Mouse (Mus musculus): ENCODE results near the gene Supt4a. TPM values are rescaled to one million over a fixed set of nuclear protein-coding genes. Genes with fewer than 3 reads are reported as not detected.

Gene Supt4a
- polyA plus RNA-seq, 1 experiment from 2014 or later = 166 TPM

DNA sequence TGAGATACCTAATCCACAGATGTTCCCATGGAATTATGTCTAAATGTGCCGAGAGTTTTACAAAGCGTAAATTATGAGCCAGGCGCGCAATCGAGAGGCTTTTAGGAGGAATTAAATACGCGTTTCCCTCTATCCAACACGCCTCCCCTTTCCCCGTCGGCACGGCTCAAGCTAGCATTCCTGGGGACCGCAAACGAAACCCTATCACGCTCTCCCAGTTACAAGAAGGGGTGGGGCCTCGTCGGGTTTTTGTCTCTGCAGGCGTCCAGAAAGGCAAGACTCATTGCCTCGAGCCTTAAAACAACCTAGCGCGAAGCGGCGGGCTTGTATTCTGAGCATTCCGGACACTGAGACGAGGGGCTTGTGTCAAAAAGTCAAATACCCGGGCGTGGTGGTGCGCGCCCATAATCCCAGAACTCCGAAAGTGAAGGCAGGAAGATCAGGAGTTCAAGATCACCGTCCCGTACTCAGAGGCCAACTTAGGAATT, 661 bp upstream of the Supt4a start:
- Histone ChIP-seq H3K4me3 (ENCODE audit: low read depth, low read length) (peak overlapping the region; percentile 79), H3K9me3 (ENCODE audit: low read length) (no peaks in the 10 kb centered on the region), H3K4me2 (replicated peaks; ENCODE audit: low read depth, low read length) (peak overlapping the region; percentile 87), H3K27ac (ENCODE audit: low read length) (peak overlapping the region; percentile 84), H3K9ac (replicated peaks; ENCODE audit: low read depth) (peak overlapping the region; percentile 54), H3K27me3 (replicated peaks; ENCODE audit: insufficient read depth, low read length) (no peaks in the 10 kb centered on the region), H3K4me1 (ENCODE audit: insufficient read depth, low read depth, low read length) (no peaks in the 10 kb centered on the region), H3K36me3 (ENCODE audit: insufficient read depth, low read length) (peaks cover 17% of the 10 kb centered on the region; the same call in 1 of the 2 replicates)
- ATAC-seq (peak; percentile 74), DNase-seq (ENCODE audit: low spot score) (peak; percentile 87)
- under 1% methylated on average over 31 of the region's 31 CpGs for WGBS
- no peak for TF ChIP-seq CTCF (IDR thresholded peaks at IDR 0.05)
- no peak for TF ChIP-seq EP300 (IDR thresholded peaks at IDR 0.05)

- ATAC-seq = no peak
- 95% methylated on average over 3 of the region's 3 CpGs for WGBS
- no peaks in the 10 kb centered on the region for H3K27me3 ChIP-seq (replicated peaks; ENCODE audit: insufficient read depth, low read length)
Measured at GRCm38 (mm10) chr11:87743691-87744090, 6.3 kb downstream of the Supt4a start.

GRCm38 (mm10) chr11:87744964-87745363, 7.6 kb downstream of the Supt4a start:
- no peak for TF ChIP-seq EP300 (IDR thresholded peaks at IDR 0.05)
- TF ChIP-seq CTCF (IDR thresholded peaks at IDR 0.05) = no peak
- Histone ChIP-seq H3K4me2 (replicated peaks; ENCODE audit: low read depth, low read length) (no peak overlapping the region), H3K4me1 (ENCODE audit: insufficient read depth, low read depth, low read length) (no peaks in the 10 kb centered on the region), H3K27ac (ENCODE audit: low read length) (no peak overlapping the region), H3K9me3 (ENCODE audit: low read length) (no peaks in the 10 kb centered on the region), H3K36me3 (ENCODE audit: insufficient read depth, low read length) (peaks cover 25% of the 10 kb centered on the region), H3K9ac (replicated peaks; ENCODE audit: low read depth) (no peak overlapping the region), H3K27me3 (replicated peaks; ENCODE audit: insufficient read depth, low read length) (no peaks in the 10 kb centered on the region), H3K4me3 (ENCODE audit: low read depth, low read length) (no peak overlapping the region)
- WGBS = 76% methylated on average over 4 of the region's 4 CpGs
- DNase-seq (ENCODE audit: low spot score) = no peak
- ATAC-seq = no peak

More at GRCm38 (mm10) chr11:87743691-87744090, 6.3 kb downstream of the Supt4a start:
- H3K4me1 ChIP-seq (ENCODE audit: insufficient read depth, low read depth, low read length) = no peaks in the 10 kb centered on the region
- peaks cover 33% of the 10 kb centered on the region for H3K36me3 ChIP-seq (ENCODE audit: insufficient read depth, low read length)
- DNase-seq (ENCODE audit: low spot score) = no peak
- no peak overlapping the region for H3K9ac ChIP-seq (replicated peaks; ENCODE audit: low read depth)
- TF ChIP-seq EP300 (IDR thresholded peaks at IDR 0.05) = no peak
- no peak for TF ChIP-seq CTCF (IDR thresholded peaks at IDR 0.05)
- H3K9me3 ChIP-seq (ENCODE audit: low read length) = no peaks in the 10 kb centered on the region
- no peak overlapping the region for H3K4me3 ChIP-seq (ENCODE audit: low read depth, low read length)
- H3K27ac ChIP-seq (ENCODE audit: low read length) = no peak overlapping the region
- no peak overlapping the region for H3K4me2 ChIP-seq (replicated peaks; ENCODE audit: low read depth, low read length)

- H3K4me3 ChIP-seq (ENCODE audit: low read depth, low read length) = no peak overlapping the region
- 69% methylated on average over 9 of the region's 9 CpGs for WGBS
- TF ChIP-seq EP300 (IDR thresholded peaks at IDR 0.05) (no peak), CTCF (IDR thresholded peaks at IDR 0.05) (no peak)
- H3K36me3 ChIP-seq (ENCODE audit: insufficient read depth, low read length) = peaks cover 16% of the 10 kb centered on the region
- H3K27ac ChIP-seq (ENCODE audit: low read length) = no peak overlapping the region
- H3K4me1 ChIP-seq (ENCODE audit: insufficient read depth, low read depth, low read length) = no peaks in the 10 kb centered on the region
- H3K9me3 ChIP-seq (ENCODE audit: low read length) = no peaks in the 10 kb centered on the region
- H3K4me2 ChIP-seq (replicated peaks; ENCODE audit: low read depth, low read length) = no peak overlapping the region
- H3K27me3 ChIP-seq (replicated peaks; ENCODE audit: insufficient read depth, low read length) = no peaks in the 10 kb centered on the region
- H3K9ac ChIP-seq (replicated peaks; ENCODE audit: low read depth) = no peak overlapping the region
- no peak for DNase-seq (ENCODE audit: low spot score)
- no peak for ATAC-seq
Measured at GRCm38 (mm10) chr11:87745632-87746555, 8.5 kb downstream of the Supt4a start.

GRCm38 (mm10) chr11:87747312-87747711, 10.0 kb downstream of the Supt4a start:
- 94% methylated on average over 4 of the region's 5 CpGs for WGBS
- DNase-seq (ENCODE audit: low spot score) (no peak), ATAC-seq (no peak)
- H3K4me2 ChIP-seq (replicated peaks; ENCODE audit: low read depth, low read length) = no peak overlapping the region
- H3K4me3 ChIP-seq (ENCODE audit: low read depth, low read length) = no peak overlapping the region
- no peaks in the 10 kb centered on the region for H3K4me1 ChIP-seq (ENCODE audit: insufficient read depth, low read depth, low read length)
- H3K36me3 ChIP-seq (ENCODE audit: insufficient read depth, low read length) = peaks cover 11% of the 10 kb centered on the region
- H3K9ac ChIP-seq (replicated peaks; ENCODE audit: low read depth) = no peak overlapping the region
- no peak overlapping the region for H3K27ac ChIP-seq (ENCODE audit: low read length)
- H3K9me3 ChIP-seq (ENCODE audit: low read length) = no peaks in the 10 kb centered on the region
- H3K27me3 ChIP-seq (replicated peaks; ENCODE audit: insufficient read depth, low read length) = no peaks in the 10 kb centered on the region
- no peak for TF ChIP-seq CTCF (IDR thresholded peaks at IDR 0.05)
- no peak for TF ChIP-seq EP300 (IDR thresholded peaks at IDR 0.05)

DNA sequence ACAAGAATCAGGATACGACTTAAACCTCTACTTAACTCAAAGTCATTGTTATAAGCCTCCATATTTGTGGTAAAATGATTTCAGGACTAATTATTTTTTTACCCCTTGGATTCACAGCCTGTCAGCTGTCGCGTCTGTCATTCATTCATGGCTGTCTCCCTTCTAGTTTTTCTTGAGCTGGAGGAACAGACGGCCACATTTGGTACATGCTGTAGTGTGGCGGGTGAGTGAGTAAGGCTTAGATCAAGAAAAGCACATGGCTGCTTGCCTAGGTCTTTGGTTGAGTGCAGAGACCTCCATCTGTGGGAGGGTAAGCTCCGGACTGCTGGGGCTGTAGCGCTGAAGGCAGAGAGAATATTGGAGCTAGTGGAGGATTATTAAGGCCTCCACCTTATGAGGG, 10.4 kb downstream of the Supt4a start:
- Histone ChIP-seq H3K9ac (replicated peaks; ENCODE audit: low read depth) (no peak overlapping the region), H3K4me3 (ENCODE audit: low read depth, low read length) (no peak overlapping the region), H3K36me3 (ENCODE audit: insufficient read depth, low read length) (peaks cover 11% of the 10 kb centered on the region), H3K9me3 (ENCODE audit: low read length) (no peaks in the 10 kb centered on the region), H3K27ac (ENCODE audit: low read length) (no peak overlapping the region), H3K4me2 (replicated peaks; ENCODE audit: low read depth, low read length) (no peak overlapping the region), H3K4me1 (ENCODE audit: insufficient read depth, low read depth, low read length) (no peaks in the 10 kb centered on the region), H3K27me3 (replicated peaks; ENCODE audit: insufficient read depth, low read length) (no peaks in the 10 kb centered on the region)
- TF ChIP-seq CTCF (IDR thresholded peaks at IDR 0.05) = no peak
- no peak for TF ChIP-seq EP300 (IDR thresholded peaks at IDR 0.05)
- ATAC-seq = no peak
- no peak for DNase-seq (ENCODE audit: low spot score)
- WGBS = 92% methylated on average over 7 of the region's 7 CpGs
